Mouse (Mus musculus): Measurements from ENCODE around the gene Nipal3.

Gene Nipal3

GRCm38 (mm10) chr4:135494521-135495396 lies at the start of gene Nipal3, which contains the start of gene Stpg1:
Gene Nipal3 (minus strand): TSS chr4:135495038.
Gene Stpg1 (plus strand): TSS chr4:135494790.
- peak; percentile 90 for DNase-seq (ENCODE audit: low spot score)

DNA sequence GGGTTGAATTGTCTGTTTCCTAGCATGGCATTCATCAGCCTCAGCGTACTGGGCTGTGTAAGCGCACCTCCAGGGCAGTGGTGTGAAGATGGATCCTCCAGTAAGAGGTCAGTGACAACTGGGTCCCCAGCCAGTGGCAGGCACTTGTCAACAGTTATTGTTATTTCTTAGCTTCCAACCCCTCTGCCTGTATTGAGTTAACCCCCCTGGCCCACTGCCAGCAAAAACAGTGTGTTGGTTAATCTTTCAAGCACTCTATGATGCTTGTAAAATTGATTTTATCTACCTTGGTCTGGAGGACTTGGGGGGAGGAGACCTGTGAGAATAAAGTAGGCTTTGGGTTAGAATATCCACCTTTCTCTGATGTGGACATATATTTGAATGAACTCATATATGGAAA lies 49.4 kb upstream of the Nipal3 start:
- DNase-seq (ENCODE audit: low spot score) = no peak

- DNase-seq (ENCODE audit: low spot score) = no peak
These were observed 45.2 kb upstream of the Nipal3 start for GRCm38 (mm10) chr4:135540057-135540456.

- DNase-seq (ENCODE audit: low spot score) = no peak
These were observed 44.2 kb upstream of the Nipal3 start for GRCm38 (mm10) chr4:135539056-135539455.

DNA sequence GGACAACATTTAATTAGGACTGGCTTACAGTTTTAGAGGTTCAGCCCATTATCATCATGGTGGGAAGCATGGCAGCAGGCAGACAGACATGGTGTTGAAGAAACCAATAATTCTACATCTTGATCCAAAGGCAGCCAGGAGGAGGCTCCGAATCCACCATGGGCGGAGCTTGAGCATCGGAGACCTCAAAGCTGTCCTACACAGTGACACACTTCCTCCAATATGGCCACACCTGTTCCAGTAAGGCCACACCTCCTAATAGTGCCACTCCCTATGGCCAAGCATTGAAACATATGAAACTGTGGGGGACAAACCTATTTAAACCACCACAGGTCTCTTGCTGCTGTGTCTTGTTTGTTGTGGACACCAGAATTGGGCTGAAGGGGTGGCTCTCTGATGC lies 40.2 kb upstream of the Nipal3 start:
- DNase-seq (ENCODE audit: low spot score) = no peak

DNA sequence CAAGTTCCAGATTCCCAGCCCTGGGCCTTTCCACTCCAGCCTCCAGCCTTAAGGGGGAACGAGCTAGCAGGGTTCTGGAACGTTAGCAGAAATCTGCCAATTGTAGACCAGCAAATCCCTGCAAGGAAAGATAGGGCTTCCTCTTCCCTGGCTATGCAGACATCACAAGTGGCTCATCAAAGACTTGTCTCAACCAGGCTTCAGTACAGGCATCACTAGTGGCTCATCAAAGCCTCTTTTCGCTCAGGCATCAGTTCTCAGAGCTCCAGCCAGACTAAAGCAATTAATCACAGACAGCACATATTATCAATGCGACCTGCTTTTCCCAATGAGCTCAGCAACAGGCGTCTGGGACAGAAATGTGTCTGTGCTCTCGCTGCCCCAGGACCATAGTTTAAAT lies 38.2 kb upstream of the Nipal3 start:
- no peak for DNase-seq (ENCODE audit: low spot score)

GRCm38 (mm10) chr4:135531771-135532613 lies 37.2 kb upstream of the Nipal3 start:
- no peak for DNase-seq (ENCODE audit: low spot score)

GRCm38 (mm10) chr4:135531236-135531635 lies 36.4 kb upstream of the Nipal3 start:
- DNase-seq (ENCODE audit: low spot score) = no peak

DNA sequence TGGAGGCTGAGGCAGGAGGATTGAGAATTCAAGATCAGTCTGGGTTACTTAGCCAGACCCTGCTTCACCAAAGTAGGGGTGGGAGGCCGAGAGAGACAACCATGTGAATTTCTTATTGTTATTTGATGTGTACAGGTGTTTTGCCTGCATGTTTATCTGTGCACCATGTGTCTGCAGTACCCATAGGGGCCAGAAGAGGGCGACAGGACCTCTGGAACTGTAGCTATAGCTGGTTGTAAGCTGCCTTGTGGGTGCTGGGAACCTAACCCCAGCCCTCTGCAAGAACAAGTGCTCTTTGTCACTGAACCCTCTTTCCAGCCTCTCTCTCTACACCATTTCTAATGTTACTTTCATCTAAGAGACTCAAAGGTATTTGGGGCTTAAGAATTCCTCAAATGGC lies 35.4 kb upstream of the Nipal3 start:
- peak; percentile 40 for DNase-seq (ENCODE audit: low spot score)

DNA sequence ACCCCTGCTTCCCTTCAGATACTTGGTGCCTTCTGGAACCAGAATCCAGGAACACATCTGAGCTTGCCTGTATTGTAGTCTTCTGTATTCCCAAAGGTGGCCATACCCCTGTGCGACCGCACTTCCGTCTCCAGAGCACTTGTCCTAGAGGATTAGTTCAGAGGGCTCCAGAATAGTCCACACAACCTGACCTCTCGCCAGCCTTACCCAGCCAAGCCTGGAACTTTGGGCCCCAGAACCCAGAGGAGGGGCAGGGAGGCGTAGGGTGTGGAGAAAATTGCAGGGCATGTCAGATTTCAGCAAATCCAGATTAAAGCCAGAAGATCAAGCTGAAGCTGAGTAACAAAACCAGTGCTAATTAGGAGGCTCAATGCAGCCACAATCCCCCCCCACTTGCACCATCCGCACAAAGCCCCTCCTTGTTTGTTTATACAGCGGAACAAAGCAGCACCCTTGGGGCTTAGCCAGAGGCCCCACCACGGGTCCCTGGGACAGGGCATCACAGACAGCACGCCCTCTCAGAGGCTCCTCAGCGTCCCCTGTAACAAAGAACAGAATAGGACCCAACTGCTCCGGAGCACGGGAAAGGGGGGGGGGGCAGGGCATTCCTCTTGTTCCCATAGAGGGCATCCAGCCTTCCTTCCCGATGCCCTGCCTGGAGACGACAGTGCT lies 31.3 kb upstream of the Nipal3 start:
- DNase-seq (ENCODE audit: low spot score) = no peak

DNA sequence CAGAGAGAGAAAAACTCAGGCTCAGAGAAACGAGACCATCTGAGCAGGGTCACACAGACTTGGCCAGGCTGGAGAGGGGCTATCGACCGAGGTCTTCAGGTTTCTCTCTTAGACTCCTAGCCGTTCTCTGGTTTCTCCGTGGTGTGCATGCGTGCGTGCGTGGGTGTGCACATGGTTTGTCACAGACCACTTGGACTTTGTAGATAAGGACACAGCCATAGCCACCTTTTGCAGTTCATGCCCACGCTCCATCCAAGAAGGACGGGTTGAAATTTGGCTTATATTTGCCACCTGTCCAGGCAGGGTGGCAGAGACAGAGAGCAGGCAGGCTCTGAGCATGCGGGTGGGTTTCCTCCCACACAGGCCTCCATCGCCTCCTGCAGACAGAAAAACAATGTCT lies 30.2 kb upstream of the Nipal3 start:
- no peak for DNase-seq (ENCODE audit: low spot score)

- DNase-seq (ENCODE audit: low spot score) = no peak
These were observed 29.1 kb upstream of the Nipal3 start for GRCm38 (mm10) chr4:135523939-135524338.

DNA sequence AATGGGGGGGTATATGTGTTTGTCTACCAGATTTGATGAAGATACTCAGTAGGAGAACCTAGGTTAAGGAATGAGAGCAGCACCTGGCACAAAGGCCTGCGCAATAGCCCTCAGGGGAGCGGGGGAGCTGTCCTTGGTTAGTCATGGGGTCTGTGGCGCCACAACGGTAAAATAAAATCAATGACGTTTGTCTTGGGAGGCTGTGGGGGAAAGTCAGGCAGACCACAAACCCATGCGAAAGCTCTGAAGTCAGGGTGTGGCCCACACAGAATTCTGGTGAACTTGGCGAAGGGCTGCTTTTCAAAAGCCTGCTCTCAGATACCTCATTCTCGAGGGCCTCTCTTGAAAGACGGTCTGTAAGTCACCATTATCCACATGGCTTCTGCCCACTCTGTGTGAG lies 25.6 kb upstream of the Nipal3 start:
- DNase-seq (ENCODE audit: low spot score) = no peak

DNA sequence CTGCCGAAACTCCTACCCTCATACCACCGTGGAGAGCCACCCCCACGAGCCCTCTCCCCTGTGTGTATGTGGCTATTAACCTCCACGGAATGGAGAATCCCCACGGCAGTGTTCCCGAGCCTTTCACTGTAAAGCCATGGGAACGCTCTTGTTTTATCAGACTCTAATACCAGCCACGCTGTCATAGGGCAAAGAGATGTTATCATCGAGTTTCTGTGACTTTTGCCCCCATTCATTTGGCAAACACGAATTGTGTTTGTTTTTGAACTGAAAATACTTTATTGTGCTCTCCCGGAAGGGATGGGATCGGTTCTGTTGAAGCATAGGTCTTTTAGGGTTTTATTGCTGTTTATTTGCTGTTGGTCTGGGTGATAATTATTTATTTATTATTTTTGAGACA lies 23.3 kb upstream of the Nipal3 start:
- DNase-seq (ENCODE audit: low spot score) = no peak

DNA sequence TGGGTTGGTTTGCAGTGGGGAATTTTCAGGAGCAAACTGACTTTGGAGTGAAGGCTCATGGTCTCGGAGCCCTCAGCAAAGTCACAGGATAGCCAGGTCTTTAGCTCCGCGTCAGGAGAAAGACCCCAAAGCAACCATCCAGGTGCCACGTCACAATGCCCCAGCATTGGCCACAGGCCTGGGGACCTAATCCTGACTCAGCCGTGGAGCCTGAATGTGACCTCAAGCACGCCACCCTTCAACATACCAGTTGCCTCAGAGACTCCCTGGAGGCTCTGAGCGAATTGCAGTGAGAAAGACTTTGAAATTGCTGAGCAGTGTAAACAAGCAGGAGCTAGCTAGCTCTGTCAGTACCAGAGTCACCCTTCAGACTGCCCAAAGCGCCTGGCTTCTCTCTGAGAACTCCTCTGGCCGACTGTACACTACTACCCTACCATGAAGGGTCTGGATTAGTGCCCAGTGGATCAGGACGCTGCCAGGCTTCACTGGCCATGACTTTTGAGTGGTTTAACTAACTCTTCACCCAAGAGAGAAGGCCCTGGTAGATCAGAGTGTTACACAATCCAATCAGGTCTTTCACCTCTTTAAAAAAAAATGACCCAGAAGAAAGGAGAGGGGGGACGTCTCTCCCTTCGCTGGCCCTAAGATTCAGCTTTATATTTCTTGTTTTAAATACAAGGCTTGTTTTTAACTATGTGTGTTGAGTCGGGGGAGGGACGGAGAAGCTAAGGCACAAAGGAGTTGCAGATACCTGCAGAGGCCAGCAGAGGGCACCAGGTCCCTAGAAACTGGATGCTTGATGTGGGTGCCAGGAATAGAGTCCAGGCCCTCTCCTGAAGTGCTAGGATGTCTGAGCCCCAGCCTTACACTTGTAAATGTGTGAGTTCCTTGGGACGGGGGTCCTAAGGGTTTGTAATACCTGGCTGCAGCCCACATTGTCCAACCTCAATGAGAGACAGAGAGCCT lies 21.8 kb upstream of the Nipal3 start:
- DNase-seq (ENCODE audit: low spot score) = no peak

DNA sequence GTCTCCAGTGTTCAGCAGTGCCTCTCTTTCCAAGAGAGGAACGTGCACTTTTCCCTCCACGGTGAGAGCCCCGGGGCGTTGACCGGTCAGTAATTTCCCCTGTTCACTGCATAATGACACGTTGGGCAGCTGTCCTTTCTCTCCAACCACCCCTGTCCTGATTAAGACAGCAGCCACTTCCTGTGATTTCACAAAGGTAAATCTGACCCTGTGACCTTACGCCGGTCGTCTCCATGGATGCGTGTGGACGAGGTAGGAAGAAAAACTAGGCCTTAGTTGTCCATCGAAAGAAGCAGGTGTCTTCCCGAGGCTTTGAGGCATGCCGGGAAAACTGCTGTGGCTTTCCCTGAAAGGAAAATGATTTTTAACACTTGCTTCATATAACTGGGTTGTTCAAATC lies 20.1 kb upstream of the Nipal3 start:
- no peak for DNase-seq (ENCODE audit: low spot score)

DNA sequence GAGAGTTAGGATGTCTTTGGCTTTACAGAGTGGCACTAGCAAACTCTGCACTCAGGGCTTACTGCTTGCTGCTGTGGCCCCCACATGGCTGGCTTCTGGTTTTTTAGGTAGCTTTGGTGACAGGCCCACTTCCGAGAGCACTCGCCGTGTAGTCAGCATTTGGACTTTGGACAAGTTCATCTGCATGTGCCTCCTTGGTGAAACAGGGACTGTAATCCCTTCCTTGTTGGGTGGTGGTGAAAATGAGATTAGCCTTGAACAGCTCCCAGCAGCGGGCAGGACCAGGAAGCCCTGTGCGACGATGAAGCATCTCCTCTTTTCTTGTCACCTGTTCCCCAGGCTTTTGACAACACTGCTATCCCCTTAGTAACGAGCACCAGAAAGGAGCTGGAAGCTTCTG lies 19.0 kb upstream of the Nipal3 start:
- no peak for DNase-seq (ENCODE audit: low spot score)

- DNase-seq (ENCODE audit: low spot score) = peak; percentile 50
These were observed 14.7 kb upstream of the Nipal3 start for GRCm38 (mm10) chr4:135509515-135509914.

DNA sequence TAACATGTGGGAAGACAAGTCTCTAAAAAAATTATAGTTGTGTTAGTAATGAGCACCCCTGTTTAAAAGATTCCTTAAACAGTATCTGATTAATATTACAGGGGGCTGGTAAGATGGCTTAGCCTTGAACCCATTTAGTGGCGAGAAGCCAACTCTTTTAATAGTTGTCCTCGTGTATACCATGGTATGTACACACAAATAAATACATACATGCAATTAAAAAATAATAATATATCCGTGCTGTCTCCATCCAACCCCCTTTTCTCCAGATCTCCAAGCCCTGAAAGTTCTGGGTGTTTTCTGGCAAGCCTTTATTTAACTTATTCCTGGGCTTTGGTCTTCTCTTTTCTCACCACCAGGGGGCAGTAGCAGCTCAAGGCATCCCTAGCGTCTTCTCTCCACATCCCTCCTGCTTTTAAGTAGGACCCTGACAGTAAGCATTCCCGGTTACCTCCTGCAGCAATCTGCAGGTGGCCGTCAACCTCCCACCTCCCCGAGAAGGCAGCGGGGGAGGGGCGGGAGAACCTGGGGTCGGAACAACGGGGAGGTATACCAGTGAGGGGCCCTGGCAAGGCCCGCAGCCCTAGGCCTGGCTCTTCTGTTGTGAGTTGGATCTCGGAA lies 13.7 kb upstream of the Nipal3 start:
- peak; percentile 77 for DNase-seq (ENCODE audit: low spot score)

GRCm38 (mm10) chr4:135507547-135508350 lies 12.9 kb upstream of the Nipal3 start:
- DNase-seq (ENCODE audit: low spot score) = peak; percentile 74

Measured in testis, postnatal 14 days (tissue).